Mouse (Mus musculus) heart, postnatal 0 days (tissue): ENCODE measurements at regions not wholly inside any gene's neighbourhood (a gene's known extent, or its start where the extent isn't known, plus 50 kb on each side); places are given as distances from the start of the nearest gene placed in this dataset.

Experiments used
- CTCF ChIP-seq: IDR thresholded peaks from 2 replicates; pipeline ENCODE4 v1.5.1; 2016; ENCODE audit warnings: antibody characterized with exemption, control low read depth, low read depth
- EP300 ChIP-seq: IDR thresholded peaks from 2 replicates; pipeline ENCODE4 v1.6.1; 2016; ENCODE audit warnings: antibody characterized with exemption, low read depth

DNA sequence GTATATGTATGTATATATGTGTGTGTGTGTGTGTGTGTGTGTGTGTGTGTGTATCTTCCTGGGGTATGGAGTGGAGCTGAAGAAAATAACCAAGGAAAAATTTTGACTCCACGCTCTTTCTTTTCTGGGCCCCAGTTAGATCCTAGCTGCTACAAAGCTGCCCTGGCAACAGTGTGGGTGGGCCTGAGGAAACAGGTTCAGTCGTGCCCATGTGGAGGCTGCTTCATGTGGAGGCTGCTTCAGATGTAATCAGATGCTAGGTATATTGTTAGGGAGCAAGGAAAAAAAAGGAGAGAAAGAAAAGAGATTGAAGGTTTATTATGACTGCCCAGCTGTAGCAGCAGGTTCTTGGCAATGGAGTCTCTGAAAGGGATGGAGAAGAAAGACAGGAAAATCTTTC, 100.6 kb downstream of the Fam168b start:
- TF ChIP-seq CTCF: no peak
- no peak for TF ChIP-seq EP300
